Mouse (Mus musculus): ENCODE data around the gene Tsr1. TPM values are rescaled to one million over a fixed set of nuclear protein-coding genes. Genes with fewer than 3 reads are reported as not detected.

Gene Tsr1
- polyA plus RNA-seq, 1 experiment from 2014 or later: 24.7 TPM

DNA sequence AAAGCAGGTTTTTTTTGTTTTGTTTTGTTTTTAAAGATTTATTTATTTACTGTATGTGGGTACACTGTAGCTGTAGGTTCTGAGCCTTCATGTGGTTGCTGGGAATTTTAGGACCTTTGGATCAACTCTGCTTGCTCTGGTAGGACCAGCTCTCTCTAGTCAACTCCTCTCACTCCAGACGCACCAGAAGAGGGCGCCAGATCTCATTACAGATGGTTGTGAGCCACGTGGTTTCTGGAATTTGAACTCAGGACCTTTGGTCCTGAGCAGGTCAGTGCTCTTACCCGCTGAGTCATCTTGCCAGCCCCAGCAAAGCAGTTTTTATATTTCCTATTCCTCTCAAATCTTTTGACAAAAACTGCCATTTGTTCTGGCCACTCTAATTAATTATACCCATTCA is 26.3 kb downstream of the Tsr1 start:
- ATAC-seq (ENCODE audit: insufficient number of reproducible peaks, insufficient read depth, low FRiP score, low read depth): no peak
- Histone ChIP-seq H3K4me1 (ENCODE audit: control insufficient read depth in 2 of 2, insufficient read depth in 2 of 2, low read length in 2 of 2) (peaks cover 0 to 20% of the 10 kb centered on the region in 2 experiments; a peak in 2 of 4 replicates), H3K9me3 (ENCODE audit: control insufficient read depth, low read length) (no peaks in the 10 kb centered on the region), H3K36me3 (ENCODE audit: control insufficient read depth, insufficient read depth, low read length) (peaks cover 8% of the 10 kb centered on the region), H3K4me3 (ENCODE audit: control insufficient read depth in 1 of 2, insufficient read depth in 1 of 2, low read depth in 1 of 2, low read length in 2 of 2) (no peak overlapping the region), H3K4me2 (ENCODE audit: low read length) (no peak overlapping the region), H3K9ac (ENCODE audit: low read length) (no peak overlapping the region), H3K27ac (replicated peaks in 1 of 2; ENCODE audit: control insufficient read depth in 1 of 2, insufficient read depth in 1 of 2, low read depth in 2 of 2, low read length in 2 of 2) (no peak overlapping the region), H3K27me3 (ENCODE audit: control insufficient read depth, insufficient read depth, low read length) (no peaks in the 10 kb centered on the region)
- 66% methylated on average over 4 of the region's 4 CpGs for WGBS

DNA sequence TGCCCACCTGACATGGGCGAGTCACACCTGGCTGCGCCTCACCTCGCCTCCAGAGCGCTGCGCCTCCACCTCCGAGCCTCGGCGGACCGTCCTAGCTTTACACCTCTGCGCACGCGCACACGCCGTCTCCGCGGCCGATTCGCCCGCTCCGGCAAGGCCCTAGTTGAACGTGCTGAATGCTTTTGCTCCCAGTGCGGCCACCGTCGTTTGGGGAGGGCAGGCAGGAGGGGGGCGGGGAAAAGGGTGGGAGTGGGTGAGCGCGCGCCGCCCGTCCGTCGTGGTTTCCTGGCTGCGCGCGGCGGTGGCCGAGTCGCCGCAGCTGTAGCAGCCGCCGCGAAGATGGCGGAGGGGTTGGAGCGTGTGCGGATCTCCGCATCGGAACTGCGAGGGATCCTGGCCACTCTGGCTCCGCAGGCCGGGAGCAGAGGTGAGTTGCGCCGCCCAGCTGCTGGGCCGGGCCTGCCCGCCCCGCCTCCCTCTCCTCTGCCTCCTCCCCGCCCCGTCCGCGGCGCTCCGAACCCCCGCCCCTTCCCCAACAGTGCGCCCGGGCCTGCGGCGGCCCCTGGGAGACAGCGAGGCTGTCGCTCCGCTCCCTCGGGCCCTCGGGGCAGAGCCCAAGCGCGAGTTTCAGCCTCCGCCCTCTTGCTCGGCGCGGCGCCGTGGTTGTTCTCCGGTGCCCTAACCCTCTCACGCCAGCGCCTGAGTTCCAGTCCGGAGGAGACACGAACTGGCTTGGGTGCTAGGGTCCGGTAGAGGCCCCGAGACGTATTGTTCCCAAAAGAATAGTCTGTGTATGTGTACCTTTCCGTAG is 27.9 kb downstream of the Tsr1 start, which contains the start of the genes Smg6 and Srr:
Gene Smg6, plus strand, starts transcription at position 247 of the 811 bp plus-strand sequence.
Gene Srr, minus strand, starts transcription at position 372 of the 811 bp plus-strand sequence.
- under 1% methylated on average over 64 of the region's 88 CpGs for WGBS
- peak within 1 kb of the TSS; percentile 88 to 95 for H3K4me3 ChIP-seq (ENCODE audit: control insufficient read depth in 1 of 2, insufficient read depth in 1 of 2, low read depth in 1 of 2, low read length in 2 of 2)
- H3K9ac ChIP-seq (ENCODE audit: low read length): peak within 1 kb of the TSS; percentile 95
- peak within 1 kb of the TSS; percentile 73 for H3K4me2 ChIP-seq (ENCODE audit: low read length)
- H3K36me3 ChIP-seq (ENCODE audit: control insufficient read depth, insufficient read depth, low read length): peaks cover 14% of the 10 kb centered on the region
- H3K27ac ChIP-seq (replicated peaks in 1 of 2; ENCODE audit: control insufficient read depth in 1 of 2, insufficient read depth in 1 of 2, low read depth in 2 of 2, low read length in 2 of 2): peak within 1 kb of the TSS; percentile 97 to 98
- no peaks in the 10 kb centered on the region for H3K9me3 ChIP-seq (ENCODE audit: control insufficient read depth, low read length)
- no peaks in the 10 kb centered on the region for H3K27me3 ChIP-seq (ENCODE audit: control insufficient read depth, insufficient read depth, low read length)
- ATAC-seq (ENCODE audit: insufficient number of reproducible peaks, insufficient read depth, low FRiP score, low read depth): peak; percentile 94
- peaks cover 0 to 20% of the 10 kb centered on the region in 2 experiments; a peak in 2 of 4 replicates for H3K4me1 ChIP-seq (ENCODE audit: control insufficient read depth in 2 of 2, insufficient read depth in 2 of 2, low read length in 2 of 2)

DNA sequence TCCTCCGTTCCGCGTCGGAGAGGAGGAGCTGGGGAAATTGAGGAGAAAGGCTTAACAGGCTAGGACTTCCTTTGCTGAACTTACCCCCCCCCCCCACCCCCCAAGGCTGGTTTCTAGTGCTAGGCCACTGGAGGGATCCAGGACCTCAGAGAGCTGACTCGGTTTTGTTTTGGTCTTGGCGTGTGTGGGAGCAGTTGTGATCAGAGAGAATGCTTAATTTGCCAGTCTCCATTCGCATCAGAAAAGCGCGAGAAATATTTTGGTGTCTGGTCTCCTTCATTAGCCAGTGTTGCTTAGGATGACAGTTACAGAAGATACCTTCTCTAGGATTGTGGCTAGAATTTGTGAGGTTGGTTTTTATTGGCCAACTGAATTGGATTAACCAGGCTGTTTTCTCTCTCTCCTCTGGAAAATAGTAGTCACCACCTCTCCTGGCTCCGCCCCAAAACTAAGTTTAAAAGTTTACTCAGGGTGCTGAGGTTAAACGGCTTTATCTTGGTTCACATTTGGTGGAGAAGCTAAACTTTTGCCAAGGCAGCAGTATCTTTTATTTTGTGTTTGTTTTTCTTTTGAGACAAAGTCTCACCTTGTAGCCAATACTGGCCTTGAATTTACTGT is 28.6 kb downstream of the Tsr1 start:
- ATAC-seq (ENCODE audit: insufficient number of reproducible peaks, insufficient read depth, low FRiP score, low read depth): no peak
- Histone ChIP-seq H3K27ac (replicated peaks in 1 of 2; ENCODE audit: control insufficient read depth in 1 of 2, insufficient read depth in 1 of 2, low read depth in 2 of 2, low read length in 2 of 2) (peak overlapping the region; percentile 95 to 98), H3K9me3 (ENCODE audit: control insufficient read depth, low read length) (no peaks in the 10 kb centered on the region), H3K4me1 (ENCODE audit: control insufficient read depth in 2 of 2, insufficient read depth in 2 of 2, low read length in 2 of 2) (peaks cover 0 to 20% of the 10 kb centered on the region in 2 experiments; a peak in 2 of 4 replicates), H3K27me3 (ENCODE audit: control insufficient read depth, insufficient read depth, low read length) (no peaks in the 10 kb centered on the region), H3K9ac (ENCODE audit: low read length) (peak overlapping the region; percentile 95), H3K4me3 (ENCODE audit: control insufficient read depth in 1 of 2, insufficient read depth in 1 of 2, low read depth in 1 of 2, low read length in 2 of 2) (peak overlapping the region; percentile 88 to 95), H3K36me3 (ENCODE audit: control insufficient read depth, insufficient read depth, low read length) (peaks cover 19% of the 10 kb centered on the region), H3K4me2 (ENCODE audit: low read length) (peak overlapping the region; percentile 73)
- 4% methylated on average over 11 of the region's 11 CpGs for WGBS

GRCm38 (mm10) chr11:74927236-74927725 is 29.4 kb downstream of the Tsr1 start:
- Histone ChIP-seq H3K4me1 (ENCODE audit: control insufficient read depth in 2 of 2, insufficient read depth in 2 of 2, low read length in 2 of 2) (peaks cover 0 to 20% of the 10 kb centered on the region in 2 experiments; a peak in 2 of 4 replicates), H3K27ac (replicated peaks in 1 of 2; ENCODE audit: control insufficient read depth in 1 of 2, insufficient read depth in 1 of 2, low read depth in 2 of 2, low read length in 2 of 2) (0 out of 4 replicates have a peak overlapping the region, but pooled peaks of 1 of the 2 experiments have one; percentile 98), H3K4me3 (ENCODE audit: control insufficient read depth in 1 of 2, insufficient read depth in 1 of 2, low read depth in 1 of 2, low read length in 2 of 2) (peak overlapping the region in 1 of 2 experiments; percentile 88; a peak in 2 of 4 replicates), H3K4me2 (ENCODE audit: low read length) (peak overlapping the region; percentile 73), H3K36me3 (ENCODE audit: control insufficient read depth, insufficient read depth, low read length) (peaks cover 26% of the 10 kb centered on the region), H3K27me3 (ENCODE audit: control insufficient read depth, insufficient read depth, low read length) (no peaks in the 10 kb centered on the region), H3K9me3 (ENCODE audit: control insufficient read depth, low read length) (no peaks in the 10 kb centered on the region), H3K9ac (ENCODE audit: low read length) (peak overlapping the region; percentile 95)
- WGBS: 88% methylated on average over 2 of the region's 2 CpGs
- ATAC-seq (ENCODE audit: insufficient number of reproducible peaks, insufficient read depth, low FRiP score, low read depth): no peak

DNA sequence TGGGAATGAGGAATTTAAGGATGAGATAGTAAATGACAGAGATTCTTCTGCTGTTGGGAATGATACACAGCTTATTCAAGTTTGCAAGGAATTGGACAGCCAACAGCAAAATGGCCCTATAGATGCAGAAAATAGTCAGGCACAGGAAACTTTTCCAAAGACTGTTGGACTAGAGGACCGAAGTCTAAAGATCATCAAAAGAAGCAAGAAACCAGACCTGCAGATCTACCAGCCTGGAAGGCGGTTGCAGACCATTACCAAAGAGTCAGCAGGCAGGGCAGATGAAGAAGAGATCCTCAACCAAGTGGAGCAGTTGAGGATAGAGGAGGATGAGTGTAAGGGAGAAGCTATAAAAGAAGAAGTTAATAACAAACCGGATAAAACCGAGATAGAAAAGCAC is 31.2 kb downstream of the Tsr1 start:
- WGBS: 92% methylated on average over 4 of the region's 4 CpGs
- Histone ChIP-seq H3K36me3 (ENCODE audit: control insufficient read depth, insufficient read depth, low read length) (peaks cover 44% of the 10 kb centered on the region), H3K9ac (ENCODE audit: low read length) (no peak overlapping the region), H3K9me3 (ENCODE audit: control insufficient read depth, low read length) (no peaks in the 10 kb centered on the region), H3K27me3 (ENCODE audit: control insufficient read depth, insufficient read depth, low read length) (no peaks in the 10 kb centered on the region), H3K4me1 (ENCODE audit: control insufficient read depth in 2 of 2, insufficient read depth in 2 of 2, low read length in 2 of 2) (peaks cover 0 to 20% of the 10 kb centered on the region in 2 experiments; a peak in 2 of 4 replicates), H3K27ac (replicated peaks in 1 of 2; ENCODE audit: control insufficient read depth in 1 of 2, insufficient read depth in 1 of 2, low read depth in 2 of 2, low read length in 2 of 2) (no peak overlapping the region), H3K4me2 (ENCODE audit: low read length) (no peak overlapping the region), H3K4me3 (ENCODE audit: control insufficient read depth in 1 of 2, insufficient read depth in 1 of 2, low read depth in 1 of 2, low read length in 2 of 2) (no peak overlapping the region)
- no peak for ATAC-seq (ENCODE audit: insufficient number of reproducible peaks, insufficient read depth, low FRiP score, low read depth)

GRCm38 (mm10) chr11:74930391-74930790 is 32.5 kb downstream of the Tsr1 start:
- Histone ChIP-seq H3K4me2 (ENCODE audit: low read length) (no peak overlapping the region), H3K4me3 (ENCODE audit: control insufficient read depth in 1 of 2, insufficient read depth in 1 of 2, low read depth in 1 of 2, low read length in 2 of 2) (no peak overlapping the region), H3K9ac (ENCODE audit: low read length) (no peak overlapping the region), H3K27ac (replicated peaks in 1 of 2; ENCODE audit: control insufficient read depth in 1 of 2, insufficient read depth in 1 of 2, low read depth in 2 of 2, low read length in 2 of 2) (no peak overlapping the region), H3K27me3 (ENCODE audit: control insufficient read depth, insufficient read depth, low read length) (no peaks in the 10 kb centered on the region), H3K9me3 (ENCODE audit: control insufficient read depth, low read length) (no peaks in the 10 kb centered on the region), H3K36me3 (ENCODE audit: control insufficient read depth, insufficient read depth, low read length) (peaks cover 57% of the 10 kb centered on the region), H3K4me1 (ENCODE audit: control insufficient read depth in 2 of 2, insufficient read depth in 2 of 2, low read length in 2 of 2) (peaks cover 0 to 13% of the 10 kb centered on the region in 2 experiments; a peak in 2 of 4 replicates)
- WGBS: 93% methylated on average over 7 of the region's 7 CpGs
- no peak for ATAC-seq (ENCODE audit: insufficient number of reproducible peaks, insufficient read depth, low FRiP score, low read depth)

- Histone ChIP-seq H3K9ac (ENCODE audit: low read length) (no peak overlapping the region), H3K27ac (replicated peaks in 1 of 2; ENCODE audit: control insufficient read depth in 1 of 2, insufficient read depth in 1 of 2, low read depth in 2 of 2, low read length in 2 of 2) (no peak overlapping the region), H3K4me1 (ENCODE audit: control insufficient read depth in 2 of 2, insufficient read depth in 2 of 2, low read length in 2 of 2) (no peaks in the 10 kb centered on the region), H3K9me3 (ENCODE audit: control insufficient read depth, low read length) (no peaks in the 10 kb centered on the region), H3K4me3 (ENCODE audit: control insufficient read depth in 1 of 2, insufficient read depth in 1 of 2, low read depth in 1 of 2, low read length in 2 of 2) (no peak overlapping the region), H3K36me3 (ENCODE audit: control insufficient read depth, insufficient read depth, low read length) (peaks cover 68% of the 10 kb centered on the region), H3K27me3 (ENCODE audit: control insufficient read depth, insufficient read depth, low read length) (no peaks in the 10 kb centered on the region), H3K4me2 (ENCODE audit: low read length) (no peak overlapping the region)
- 0 out of 2 replicates have a peak, but pooled peaks have one; percentile 17 for ATAC-seq (ENCODE audit: insufficient number of reproducible peaks, insufficient read depth, low FRiP score, low read depth)
- WGBS: 70% methylated on average over 3 of the region's 3 CpGs
Measured at GRCm38 (mm10) chr11:74946348-74946747, 48.5 kb downstream of the Tsr1 start.

All from heart, embryonic 14.5 days (tissue).